Mouse (Mus musculus): ENCODE measurements around the gene Clec12a.

- TF ChIP-seq GATA1 (IDR thresholded peaks at IDR 0.05; ENCODE audit: borderline replicate concordance, low read length) (no peak), FLI1 (IDR thresholded peaks at IDR 0.05; ENCODE audit: low read length) (no peak)
Measured at GRCm38 (mm10) chr6:129359515-129359914, 17.0 kb downstream of the Clec12a start.
